Mouse (Mus musculus): ENCODE measurements at regions not wholly inside any gene's neighbourhood (a gene's known extent, or its start where the extent isn't known, plus 50 kb on each side); places are given as distances from the start of the nearest gene placed in this dataset.

- no peak for TF ChIP-seq CTCF (IDR thresholded peaks at IDR 0.05; ENCODE audit: low read depth, low read length)
- TF ChIP-seq POLR2A (IDR thresholded peaks at IDR 0.05; ENCODE audit: borderline replicate concordance, low read depth, low read length), result no peak
Measured at GRCm38 (mm10) chr11:57895497-57895896, 62.9 kb upstream of the Hand1 start.

Data from bone marrow macrophage, adult 2 months (primary cell).